Mouse (Mus musculus) midbrain, embryonic 14.5 days (tissue): Measurements from ENCODE around the gene Ehd2. TPM values are rescaled to one million over a fixed set of nuclear protein-coding genes. Genes with fewer than 3 reads are reported as not detected.

Experiments used
- ATAC-seq: fragments of 200-750 bp; cut with Nextera tagmentation; 2 replicates; pipeline ENCODE4 v1.8.0; 2017; ENCODE audit warnings: moderate number of reproducible peaks, moderate library complexity; ENCODE audit not compliant: low FRiP score, low TSS enrichment
- DNase-seq: peaks from one replicate; pipeline ENCODE4 v3.0.0-alpha.2; 2015
- H3K27ac ChIP-seq: fragments of 300-500 bp; sonication (generic); replicated peaks from 2 replicates; pipeline ENCODE4 v1.5.1; 2014; ENCODE audit warnings: mild to moderate bottlenecking, low read depth, low read length, moderate library complexity
- H3K27me3 ChIP-seq: fragments of 300-500 bp; sonication (generic); 2 replicates; pipeline ENCODE4 v1.6.1; 2014; ENCODE audit warnings: low read length, control low read depth, mixed read lengths; ENCODE audit not compliant: control insufficient read depth, insufficient read depth
- H3K36me3 ChIP-seq: fragments of 300-500 bp; sonication (generic); 2 replicates; pipeline ENCODE4 v1.6.1; 2014; ENCODE audit warnings: low read length, control low read depth; ENCODE audit not compliant: control insufficient read depth, insufficient read depth
- H3K4me1 ChIP-seq: fragments of 300-500 bp; sonication (generic); 2 replicates; pipeline ENCODE4 v1.6.1; 2014; ENCODE audit warnings: mild to moderate bottlenecking, antibody characterized with exemption, low read length, control low read depth; ENCODE audit not compliant: control insufficient read depth, insufficient read depth
- H3K4me2 ChIP-seq: fragments of 300-500 bp; sonication (generic); 2 replicates; pipeline ENCODE4 v1.6.1; 2014; ENCODE audit warnings: mild to moderate bottlenecking, low read length, moderate library complexity
- H3K4me3 ChIP-seq: fragments of 300-500 bp; sonication (generic); replicated peaks from 2 replicates; pipeline ENCODE4 v1.5.1; 2014; ENCODE audit warnings: low read depth, low read length
- H3K9ac ChIP-seq: fragments of 300-500 bp; sonication (generic); replicated peaks from 2 replicates; pipeline ENCODE4 v1.6.1; 2014; ENCODE audit warnings: mild to moderate bottlenecking, low read length, moderate library complexity
- H3K9me3 ChIP-seq: fragments of 300-500 bp; sonication (generic); 2 replicates; pipeline ENCODE4 v1.6.1; 2016; ENCODE audit warnings: low read length, control low read depth, mixed read lengths; ENCODE audit not compliant: control insufficient read depth
- WGBS: fragments of 180-500 bp; shearing (Covaris S2); extraction: QIAGEN DNeasy Blood & Tissue Kit; methylation state at CpG from one replicate; pipeline ENCODE4 v1.1.7; 2014; 5-methylcytosine and 5-hydroxymethylcytosine counted together
- polyA plus RNA-seq: library from polyadenylated mRNA; unstranded; fragments of >200 nt; fragmentation: Nextera tagmentation; extraction: Ambion mirVana; gene quantifications from 2 replicates; pipeline ENCODE4 v1.2.1, GENCODE M21; 2014

Ehd2 gene
- polyA plus RNA-seq, 1 experiment from 2014 or later = 3.9 TPM

- H3K9ac ChIP-seq = no peak overlapping the region; the same call in 1 of the 2 replicates
- no peaks in the 10 kb centered on the region for H3K9me3 ChIP-seq
- H3K27ac ChIP-seq = no peak overlapping the region
- WGBS = 7% methylated on average over 21 of the region's 21 CpGs
- H3K36me3 ChIP-seq = no peaks in the 10 kb centered on the region
- peak overlapping the region; percentile 42 for H3K4me2 ChIP-seq
- 0 out of 2 replicates have a peak, but pooled peaks have one; percentile 46 for ATAC-seq
- peaks cover 2% of the 10 kb centered on the region; the same call in 1 of the 2 replicates for H3K4me1 ChIP-seq
- peak; percentile 33 for DNase-seq
- peak overlapping the region; percentile 13; the same call in 1 of the 2 replicates for H3K4me3 ChIP-seq
- no peaks in the 10 kb centered on the region for H3K27me3 ChIP-seq
Measured at GRCm38 (mm10) chr7:15954978-15955443, 12.4 kb downstream of the Ehd2 start.

GRCm38 (mm10) chr7:15954436-15954835 lies 12.9 kb downstream of the Ehd2 start:
- Histone ChIP-seq H3K4me3 (no peak overlapping the region), H3K9me3 (no peaks in the 10 kb centered on the region), H3K27ac (no peak overlapping the region), H3K27me3 (no peaks in the 10 kb centered on the region), H3K36me3 (no peaks in the 10 kb centered on the region), H3K4me2 (no peak overlapping the region), H3K9ac (no peak overlapping the region), H3K4me1 (peaks cover 2% of the 10 kb centered on the region; the same call in 1 of the 2 replicates)
- no peak for DNase-seq
- no peak for ATAC-seq
- WGBS = 90% methylated on average over 7 of the region's 7 CpGs

- Histone ChIP-seq H3K27ac (no peak overlapping the region), H3K9ac (no peak overlapping the region), H3K4me3 (no peak overlapping the region), H3K4me2 (no peak overlapping the region), H3K4me1 (peaks cover 2% of the 10 kb centered on the region; the same call in 1 of the 2 replicates), H3K36me3 (no peaks in the 10 kb centered on the region), H3K9me3 (no peaks in the 10 kb centered on the region), H3K27me3 (no peaks in the 10 kb centered on the region)
- no peak for ATAC-seq
- WGBS = 93% methylated on average over 13 of the region's 13 CpGs
- no peak for DNase-seq
Measured at GRCm38 (mm10) chr7:15953307-15954074, 13.9 kb downstream of the Ehd2 start.

- DNase-seq = no peak
- H3K9ac ChIP-seq = no peak overlapping the region
- H3K27ac ChIP-seq = no peak overlapping the region
- H3K4me1 ChIP-seq = peaks cover 2% of the 10 kb centered on the region; the same call in 1 of the 2 replicates
- H3K4me3 ChIP-seq = no peak overlapping the region
- 73% methylated on average over 3 of the region's 3 CpGs for WGBS
- H3K9me3 ChIP-seq = no peaks in the 10 kb centered on the region
- H3K27me3 ChIP-seq = no peaks in the 10 kb centered on the region
- H3K4me2 ChIP-seq = no peak overlapping the region
- ATAC-seq = no peak
- H3K36me3 ChIP-seq = no peaks in the 10 kb centered on the region
Measured at GRCm38 (mm10) chr7:15952416-15952815, 15.0 kb downstream of the Ehd2 start.

GRCm38 (mm10) chr7:15950008-15950407 lies 17.4 kb downstream of the Ehd2 start:
- Histone ChIP-seq H3K9me3 (no peaks in the 10 kb centered on the region), H3K4me3 (no peak overlapping the region), H3K9ac (no peak overlapping the region), H3K4me2 (no peak overlapping the region), H3K27me3 (no peaks in the 10 kb centered on the region), H3K36me3 (no peaks in the 10 kb centered on the region), H3K4me1 (peaks cover 2% of the 10 kb centered on the region), H3K27ac (no peak overlapping the region)
- WGBS = 87% methylated on average over 15 of the region's 15 CpGs
- DNase-seq = no peak
- ATAC-seq = no peak

- Histone ChIP-seq H3K9me3 (no peaks in the 10 kb centered on the region), H3K4me3 (no peak overlapping the region), H3K4me2 (no peak overlapping the region), H3K4me1 (peaks cover 9% of the 10 kb centered on the region), H3K9ac (no peak overlapping the region), H3K27me3 (no peaks in the 10 kb centered on the region), H3K36me3 (peaks cover 1% of the 10 kb centered on the region; the same call in 1 of the 2 replicates), H3K27ac (no peak overlapping the region)
- ATAC-seq = no peak
- WGBS = 87% methylated on average over 7 of the region's 7 CpGs
- DNase-seq = no peak
Measured at GRCm38 (mm10) chr7:15949216-15949790, 18.1 kb downstream of the Ehd2 start.

GRCm38 (mm10) chr7:15948381-15948941 lies 18.9 kb downstream of the Ehd2 start:
- DNase-seq (peak; percentile 73), ATAC-seq (0 out of 2 replicates have a peak, but pooled peaks have one; percentile 12)
- Histone ChIP-seq H3K4me1 (peaks cover 10% of the 10 kb centered on the region), H3K27ac (no peak overlapping the region), H3K4me3 (no peak overlapping the region), H3K27me3 (no peaks in the 10 kb centered on the region), H3K36me3 (peaks cover 10% of the 10 kb centered on the region), H3K9me3 (no peaks in the 10 kb centered on the region), H3K4me2 (peak overlapping the region; percentile 33; the same call in 1 of the 2 replicates), H3K9ac (no peak overlapping the region)
- 5% methylated on average over 23 of the region's 23 CpGs for WGBS

GRCm38 (mm10) chr7:15947653-15948260 lies 19.6 kb downstream of the Ehd2 start:
- no peaks in the 10 kb centered on the region for H3K9me3 ChIP-seq
- H3K4me3 ChIP-seq = no peak overlapping the region
- peaks cover 10% of the 10 kb centered on the region for H3K4me1 ChIP-seq
- ATAC-seq = no peak
- WGBS = 48% methylated on average over 4 of the region's 4 CpGs
- no peak overlapping the region for H3K4me2 ChIP-seq
- DNase-seq = no peak
- no peaks in the 10 kb centered on the region for H3K27me3 ChIP-seq
- H3K9ac ChIP-seq = no peak overlapping the region
- H3K27ac ChIP-seq = no peak overlapping the region
- peaks cover 17% of the 10 kb centered on the region for H3K36me3 ChIP-seq
